Mouse (Mus musculus) myocyte (in vitro differentiated cells): ENCODE data around the gene Tiam1. TPM values are rescaled to one million over a fixed set of nuclear protein-coding genes. Genes with fewer than 3 reads are reported as not detected.

Experiments
- H3K27me3 ChIP-seq: one replicate; pipeline ENCODE4 v1.6.1; 2011; ENCODE audit not compliant: control insufficient read depth, insufficient read depth, insufficient read length
- H3K36me3 ChIP-seq: one replicate; pipeline ENCODE4 v1.6.1; 2011; ENCODE audit not compliant: control insufficient read depth, insufficient read depth
- H3K4me2 ChIP-seq: one replicate; pipeline ENCODE4 v1.6.1; 2011; ENCODE audit warnings: low read depth, control low read depth
- H3K4me3 ChIP-seq: one replicate; pipeline ENCODE4 v1.5.1; 2011; ENCODE audit warnings: mild to moderate bottlenecking, control low read depth, moderate library complexity
- H3K79me2 ChIP-seq: one replicate; pipeline ENCODE4 v1.6.1; 2011; ENCODE audit not compliant: control insufficient read depth, insufficient read depth
- H3ac ChIP-seq: one replicate; pipeline ENCODE4 v1.6.1; 2011; ENCODE audit not compliant: control insufficient read depth, insufficient read length
- CEBPB ChIP-seq: IDR thresholded peaks from 2 replicates; pipeline ENCODE4 v1.6.1; 2011; ENCODE audit warnings: mild to moderate bottlenecking, moderate library complexity; ENCODE audit not compliant: poor library complexity, insufficient read depth, severe bottlenecking
- E2F4 ChIP-seq: IDR thresholded peaks from one replicate; pipeline ENCODE4 v1.6.1; 2011; ENCODE audit warnings: mild to moderate bottlenecking, control low read depth, moderate library complexity; ENCODE audit not compliant: insufficient read depth
- MAX ChIP-seq: IDR thresholded peaks from one replicate; pipeline ENCODE4 v1.6.1; 2011; ENCODE audit warnings: low read depth, mild to moderate bottlenecking, control low read depth
- MYOD1 ChIP-seq, 3 experiments: IDR thresholded peaks; one replicate each; pipeline ENCODE4 v1.6.1; 2011; ENCODE audit warnings: control low read depth in 2 of 3, low read depth in 2 of 3, mild to moderate bottlenecking in 2 of 3, moderate library complexity in 1 of 3; ENCODE audit not compliant: insufficient read length in 2 of 3, control insufficient read depth in 1 of 3
- MYOG ChIP-seq, 3 experiments: IDR thresholded peaks; one replicate each; pipeline ENCODE4 v1.6.1; 2011; ENCODE audit warnings: control low read depth in 2 of 3, low read depth in 2 of 3, mild to moderate bottlenecking in 2 of 3; ENCODE audit not compliant: insufficient read length in 2 of 3, control insufficient read depth in 1 of 3, insufficient read depth in 1 of 3
- POLR2A ChIP-seq: IDR thresholded peaks from one replicate; pipeline ENCODE4 v1.6.1; 2011; ENCODE audit warnings: low read depth, mild to moderate bottlenecking, control low read depth, moderate library complexity; ENCODE audit not compliant: insufficient read length
- POLR2AphosphoS2 ChIP-seq: IDR thresholded peaks from one replicate; pipeline ENCODE4 v1.6.1; 2011; ENCODE audit warnings: low read depth, control low read depth; ENCODE audit not compliant: insufficient read length
- REST ChIP-seq: IDR thresholded peaks from one replicate; pipeline ENCODE4 v1.6.1; 2011; ENCODE audit warnings: mild to moderate bottlenecking, control low read depth, moderate library complexity; ENCODE audit not compliant: insufficient read depth, insufficient read length
- SRF ChIP-seq: IDR thresholded peaks from one replicate; pipeline ENCODE4 v1.6.1; 2011; ENCODE audit warnings: low read depth; ENCODE audit not compliant: control insufficient read depth, insufficient read length
- TCF12 ChIP-seq: IDR thresholded peaks from one replicate; pipeline ENCODE4 v1.6.1; 2011; ENCODE audit warnings: mild to moderate bottlenecking, control low read depth; ENCODE audit not compliant: poor library complexity, insufficient read depth, severe bottlenecking
- TCF3 ChIP-seq: IDR thresholded peaks from one replicate; pipeline ENCODE4 v1.6.1; 2011; ENCODE audit warnings: low read depth, control low read depth; ENCODE audit not compliant: insufficient read length
- USF1 ChIP-seq: IDR thresholded peaks from one replicate; pipeline ENCODE4 v1.6.1; 2011; ENCODE audit warnings: low read depth, mild to moderate bottlenecking, control low read depth, moderate library complexity
- polyA plus RNA-seq: library from polyadenylated mRNA; unstranded; fragments of >200 nt; fragmentation: generic; extraction: Trizol; gene quantifications from one replicate; pipeline ENCODE4 v1.2.1, GENCODE M21; 2012; ENCODE audit warnings: missing spikeins

The Tiam1 gene
- polyA plus RNA-seq, 1 experiment: 2.2 TPM

DNA sequence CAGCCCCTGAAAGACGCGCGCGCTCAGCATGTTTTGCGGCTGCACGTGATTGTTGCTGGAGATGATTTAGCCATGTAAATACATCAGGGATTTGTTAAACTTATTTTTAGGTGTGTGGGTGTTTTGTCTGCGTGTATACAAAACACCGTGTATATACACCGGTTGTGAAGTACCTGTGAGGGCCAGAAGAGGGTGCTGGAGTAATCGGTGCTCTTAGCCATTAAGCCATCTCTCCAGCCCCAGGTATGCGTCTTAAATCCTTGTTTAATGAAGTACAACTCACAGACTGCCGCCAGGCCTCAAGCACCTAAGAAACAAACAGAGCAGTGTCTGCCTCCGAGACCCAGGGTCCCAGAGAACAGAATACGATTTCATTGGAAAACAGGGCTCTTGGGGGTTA lies 113.2 kb downstream of the Tiam1 start:
- H3K36me3 ChIP-seq: no peaks in the 10 kb centered on the region
- H3K79me2 ChIP-seq: no peaks in the 10 kb centered on the region
- no peak overlapping the region for H3K4me2 ChIP-seq
- TF ChIP-seq E2F4 (no peak), MYOD1 (IDR thresholded peaks at IDR 0.05; ENCODE audit: control insufficient read depth in 1 of 3, insufficient read length in 2 of 3, low read depth in 2 of 3) (no peak), USF1 (no peak)
- H3ac ChIP-seq: no peak overlapping the region
- H3K27me3 ChIP-seq: no peaks in the 10 kb centered on the region
- H3K4me3 ChIP-seq: no peak overlapping the region

DNA sequence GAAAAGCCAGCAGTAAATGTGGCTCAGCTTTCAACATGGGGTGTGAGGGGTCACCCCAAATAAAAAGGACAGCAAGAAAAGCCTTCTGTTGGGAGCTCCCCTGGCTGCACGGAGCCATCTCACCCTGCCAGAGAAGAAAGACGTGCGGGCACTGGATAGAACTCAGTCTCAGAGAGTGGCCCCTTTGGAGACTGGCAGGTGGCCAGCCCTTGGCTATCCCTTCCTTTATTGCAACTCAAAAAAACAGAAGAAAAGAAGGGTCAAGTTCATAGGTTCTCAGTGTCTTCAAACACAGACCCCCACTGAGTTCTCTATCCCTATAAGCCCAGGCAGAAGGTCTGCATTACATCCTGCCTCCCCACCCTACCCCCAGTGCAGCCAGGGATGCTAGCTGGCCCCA lies 115.7 kb downstream of the Tiam1 start:
- H3K4me2 ChIP-seq: no peak overlapping the region
- no peak overlapping the region for H3K4me3 ChIP-seq
- no peaks in the 10 kb centered on the region for H3K27me3 ChIP-seq
- H3K36me3 ChIP-seq: no peaks in the 10 kb centered on the region
- H3ac ChIP-seq: no peak overlapping the region
- H3K79me2 ChIP-seq: no peaks in the 10 kb centered on the region
- TF ChIP-seq MYOD1 (IDR thresholded peaks at IDR 0.05; ENCODE audit: control insufficient read depth in 1 of 3, insufficient read length in 2 of 3, low read depth in 2 of 3) (no peak), MAX (no peak), SRF (no peak), REST (no peak), POLR2A (no peak), CEBPB (no peak)

DNA sequence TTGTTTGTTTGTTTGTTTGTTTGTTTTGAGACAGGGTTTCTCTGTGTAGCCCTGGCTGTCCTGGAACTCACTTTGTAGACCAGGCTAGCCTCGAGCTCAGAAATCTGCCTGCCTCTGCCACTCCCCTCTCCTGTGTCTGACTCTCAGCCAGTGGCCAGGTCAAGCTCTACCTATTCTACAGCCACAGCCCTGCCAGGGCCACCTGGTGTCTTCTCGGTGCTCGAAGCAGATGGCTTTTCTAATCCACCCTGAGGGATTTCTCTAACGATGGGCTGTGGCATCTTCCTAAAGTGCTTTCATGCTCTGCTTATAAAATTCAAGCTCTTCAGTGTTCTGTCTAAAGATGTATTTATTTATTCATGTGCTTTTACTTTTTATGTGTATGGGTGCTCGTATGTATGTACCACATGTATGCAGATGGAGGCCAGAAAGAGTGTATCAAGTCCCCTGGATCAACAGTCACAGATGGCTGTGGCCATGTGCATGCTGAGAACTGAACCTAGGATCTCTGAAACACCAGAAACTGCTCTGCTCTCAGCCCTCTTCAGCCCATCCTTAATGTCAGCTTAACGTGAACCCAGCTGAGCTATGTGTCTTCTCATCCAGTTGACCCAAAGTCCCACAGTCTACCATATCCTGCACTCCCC lies 117.9 kb downstream of the Tiam1 start:
- Histone ChIP-seq H3K27me3 (no peaks in the 10 kb centered on the region), H3K4me2 (no peak overlapping the region), H3K4me3 (no peak overlapping the region), H3K36me3 (no peaks in the 10 kb centered on the region), H3ac (no peak overlapping the region), H3K79me2 (no peaks in the 10 kb centered on the region)
- TF ChIP-seq CEBPB: no peak
- no peak for TF ChIP-seq POLR2A
- TF ChIP-seq REST: no peak
- no peak for TF ChIP-seq MAX
- no peak for TF ChIP-seq POLR2AphosphoS2
- no peak for TF ChIP-seq TCF3
- TF ChIP-seq E2F4: no peak
- no peak for TF ChIP-seq SRF
- no peak for TF ChIP-seq TCF12
- no peak for TF ChIP-seq MYOD1 (IDR thresholded peaks at IDR 0.05; ENCODE audit: control insufficient read depth in 1 of 3, insufficient read length in 2 of 3, low read depth in 2 of 3)

DNA sequence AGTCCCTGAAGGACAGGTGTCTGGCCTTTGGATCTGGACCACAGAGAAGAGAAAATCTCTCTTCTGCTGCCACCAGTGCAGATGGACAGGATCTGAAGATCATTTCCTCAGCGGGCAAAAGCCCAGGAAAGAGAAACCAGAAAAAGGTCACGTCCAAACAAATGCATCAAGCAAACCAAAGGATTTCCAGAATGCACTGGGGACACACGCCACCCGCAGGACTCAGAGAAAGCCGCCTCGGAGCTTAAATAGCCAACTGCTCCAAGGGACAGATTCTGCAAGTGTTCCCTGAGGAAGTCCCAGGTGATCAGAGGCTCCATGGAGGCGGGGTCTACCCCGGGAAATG lies 119.9 kb downstream of the Tiam1 start:
- Histone ChIP-seq H3K4me3 (no peak overlapping the region), H3K79me2 (no peaks in the 10 kb centered on the region), H3ac (no peak overlapping the region), H3K27me3 (no peaks in the 10 kb centered on the region), H3K4me2 (no peak overlapping the region), H3K36me3 (no peaks in the 10 kb centered on the region)
- no peak for TF ChIP-seq TCF12
- no peak for TF ChIP-seq REST
- TF ChIP-seq SRF: no peak
- no peak for TF ChIP-seq TCF3
- no peak for TF ChIP-seq MYOD1 (IDR thresholded peaks at IDR 0.05; ENCODE audit: control insufficient read depth in 1 of 3, insufficient read length in 2 of 3, low read depth in 2 of 3)
- TF ChIP-seq CEBPB: no peak
- no peak for TF ChIP-seq USF1
- no peak for TF ChIP-seq E2F4
- TF ChIP-seq MAX: no peak
- no peak for TF ChIP-seq POLR2A

DNA sequence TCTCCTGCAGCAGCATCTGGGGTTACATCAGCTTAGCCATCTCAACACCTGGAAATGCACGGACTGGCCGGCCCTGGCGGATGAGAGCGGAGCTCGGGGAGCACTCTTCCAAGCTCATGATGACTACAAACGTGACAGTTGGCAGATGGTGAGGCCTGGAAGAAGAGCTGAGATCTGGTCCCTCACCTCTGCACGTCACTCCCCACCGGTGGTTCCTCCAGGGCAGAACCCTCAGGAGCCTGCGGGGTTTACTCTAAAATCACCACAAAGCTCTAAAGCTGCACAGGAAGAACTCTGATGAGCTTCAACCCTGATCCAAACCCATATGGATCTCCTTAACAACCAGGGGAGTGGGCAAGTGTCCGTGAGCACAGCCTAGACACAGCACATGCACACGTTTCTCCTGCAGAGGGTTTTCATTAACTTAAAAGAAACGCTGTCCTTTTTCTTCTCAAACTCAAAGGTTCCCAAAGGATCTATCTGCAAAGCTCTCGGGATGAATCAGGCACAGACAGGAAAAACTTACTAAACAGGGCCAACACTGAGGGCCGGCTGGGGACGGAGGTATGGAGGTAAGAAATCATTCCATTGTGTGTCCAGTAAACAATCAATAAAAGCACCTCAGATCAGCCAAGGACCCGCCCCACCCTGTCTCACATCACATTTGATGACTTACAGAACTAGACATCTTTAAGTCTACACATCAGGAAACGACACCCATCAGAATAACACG lies 120.5 kb downstream of the Tiam1 start:
- H3ac ChIP-seq: no peak overlapping the region

More for the DNA sequence above, 120.5 kb downstream of the Tiam1 start:
- no peak overlapping the region for H3K4me2 ChIP-seq
- TF ChIP-seq TCF3: no peak
- no peak for TF ChIP-seq SRF
- no peak for TF ChIP-seq TCF12
- TF ChIP-seq MYOG (IDR thresholded peaks at IDR 0.05; ENCODE audit: control insufficient read depth in 1 of 3, insufficient read depth in 1 of 3, insufficient read length in 2 of 3, low read depth in 2 of 3): no peak
- TF ChIP-seq MAX: no peak
- no peak for TF ChIP-seq USF1
- no peak for TF ChIP-seq E2F4
- TF ChIP-seq POLR2AphosphoS2: no peak
- TF ChIP-seq CEBPB: no peak
- no peak for TF ChIP-seq POLR2A
- no peaks in the 10 kb centered on the region for H3K36me3 ChIP-seq
- no peaks in the 10 kb centered on the region for H3K27me3 ChIP-seq
- H3K4me3 ChIP-seq: no peak overlapping the region
- H3K79me2 ChIP-seq: no peaks in the 10 kb centered on the region
